Mouse (Mus musculus): ENCODE results near the gene Riok1. TPM values are rescaled to one million over a fixed set of nuclear protein-coding genes. Genes with fewer than 3 reads are reported as not detected.

Riok1 gene
- total and polyA plus RNA-seq, 2 experiments from 2014 or later, result 37.8 to 53.4 TPM

DNA sequence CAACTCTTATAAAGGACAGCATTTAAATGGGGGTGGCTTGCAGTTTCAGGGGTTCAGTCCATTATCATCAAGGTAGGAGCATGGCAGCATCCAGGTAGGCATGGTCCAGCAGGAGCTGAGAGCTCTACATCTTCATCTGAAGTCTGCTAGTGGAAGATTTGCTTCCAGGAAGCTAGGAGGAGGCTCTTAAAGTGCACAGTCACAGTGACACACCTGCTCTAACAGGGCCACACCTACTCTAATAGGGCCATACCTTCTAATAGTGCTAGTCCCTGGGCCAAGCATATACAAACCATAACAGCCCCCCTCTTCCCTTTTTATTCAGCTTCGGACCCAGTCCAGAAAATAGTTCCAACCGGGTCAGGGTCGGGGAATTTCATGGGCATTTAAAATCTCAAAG, 37.1 kb upstream of the Riok1 start:
- ATAC-seq (no peak), DNase-seq (no peak)
- H3K27ac ChIP-seq (ENCODE audit: low read depth, low read length), result no peak overlapping the region
- H3K9ac ChIP-seq, result no peak overlapping the region
- H3K27me3 ChIP-seq (ENCODE audit: insufficient read depth, low read length), result no peaks in the 10 kb centered on the region
- TF ChIP-seq CTCF (IDR thresholded peaks at IDR 0.05; ENCODE audit: low read depth), result no peak
- no peaks in the 10 kb centered on the region for H3K9me3 ChIP-seq (ENCODE audit: low read length)
- no peaks in the 10 kb centered on the region for H3K36me3 ChIP-seq (ENCODE audit: insufficient read depth)
- H3K4me2 ChIP-seq (ENCODE audit: low read depth), result no peak overlapping the region
- WGBS, result 75% methylated on average over 3 of the region's 3 CpGs
- no peak overlapping the region for H3K4me3 ChIP-seq (ENCODE audit: low read depth, low read length)
- no peaks in the 10 kb centered on the region for H3K4me1 ChIP-seq (ENCODE audit: insufficient read depth)

GRCm38 (mm10) chr13:38002461-38002860, 34.3 kb upstream of the Riok1 start:
- Histone ChIP-seq H3K27ac (ENCODE audit: low read depth, low read length) (no peak overlapping the region), H3K9me3 (ENCODE audit: low read length) (no peaks in the 10 kb centered on the region), H3K36me3 (ENCODE audit: insufficient read depth) (no peaks in the 10 kb centered on the region), H3K4me2 (ENCODE audit: low read depth) (no peak overlapping the region), H3K27me3 (ENCODE audit: insufficient read depth, low read length) (no peaks in the 10 kb centered on the region), H3K4me3 (ENCODE audit: low read depth, low read length) (no peak overlapping the region), H3K4me1 (ENCODE audit: insufficient read depth) (no peaks in the 10 kb centered on the region), H3K9ac (no peak overlapping the region)
- DNase-seq, result no peak
- no peak for TF ChIP-seq CTCF (IDR thresholded peaks at IDR 0.05; ENCODE audit: low read depth)
- no peak for ATAC-seq
- 49% methylated on average over 1 of the region's 1 CpGs for WGBS

GRCm38 (mm10) chr13:38007972-38008371, 28.8 kb upstream of the Riok1 start:
- H3K9ac ChIP-seq, result no peak overlapping the region
- no peak overlapping the region for H3K4me3 ChIP-seq (ENCODE audit: low read depth, low read length)
- H3K27me3 ChIP-seq (ENCODE audit: insufficient read depth, low read length), result no peaks in the 10 kb centered on the region
- no peaks in the 10 kb centered on the region for H3K9me3 ChIP-seq (ENCODE audit: low read length)
- no peak for TF ChIP-seq CTCF (IDR thresholded peaks at IDR 0.05; ENCODE audit: low read depth)
- DNase-seq (no peak), ATAC-seq (no peak)
- H3K27ac ChIP-seq (ENCODE audit: low read depth, low read length), result no peak overlapping the region
- WGBS, result 84% methylated on average over 2 of the region's 2 CpGs
- H3K36me3 ChIP-seq (ENCODE audit: insufficient read depth), result no peaks in the 10 kb centered on the region
- H3K4me1 ChIP-seq (ENCODE audit: insufficient read depth), result no peaks in the 10 kb centered on the region
- no peak overlapping the region for H3K4me2 ChIP-seq (ENCODE audit: low read depth)

DNA sequence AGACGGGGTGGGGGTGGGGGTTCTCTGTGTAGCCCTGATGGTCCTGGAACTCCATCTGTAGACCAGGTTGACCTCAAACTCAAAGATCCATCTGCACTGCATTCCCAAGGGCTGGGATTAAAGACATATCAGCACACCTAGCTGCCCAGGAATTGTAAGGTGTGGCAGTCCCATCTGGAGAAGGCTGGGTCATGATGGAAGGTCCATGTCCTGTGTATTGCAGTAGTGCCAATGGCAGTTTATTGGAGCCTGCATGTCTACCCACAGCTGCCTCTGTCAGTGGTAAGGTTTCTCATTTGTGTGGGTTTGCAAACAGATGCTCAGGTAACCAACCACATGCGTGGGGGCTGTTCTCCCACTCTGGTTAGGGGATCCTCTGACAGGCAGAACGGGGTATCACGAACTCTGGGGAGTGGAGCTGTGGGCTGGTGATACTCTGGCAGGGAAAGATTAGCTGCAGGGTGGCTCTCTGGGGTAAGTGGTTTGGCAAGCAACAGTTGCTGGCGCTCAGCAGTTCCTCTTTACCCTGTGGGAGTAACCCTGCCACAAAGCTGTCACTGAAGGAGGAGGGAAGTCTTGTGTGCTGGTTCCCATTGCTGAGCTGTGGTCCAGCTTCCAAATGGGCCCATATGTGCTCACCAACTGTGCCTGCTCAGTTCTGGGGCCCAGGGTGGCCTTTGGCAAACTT, 26.9 kb upstream of the Riok1 start:
- DNase-seq, result no peak
- WGBS, result 82% methylated on average over 5 of the region's 5 CpGs
- Histone ChIP-seq H3K27me3 (ENCODE audit: insufficient read depth, low read length) (no peaks in the 10 kb centered on the region), H3K4me3 (ENCODE audit: low read depth, low read length) (no peak overlapping the region), H3K9me3 (ENCODE audit: low read length) (no peaks in the 10 kb centered on the region), H3K4me2 (ENCODE audit: low read depth) (no peak overlapping the region), H3K36me3 (ENCODE audit: insufficient read depth) (no peaks in the 10 kb centered on the region), H3K4me1 (ENCODE audit: insufficient read depth) (no peaks in the 10 kb centered on the region), H3K27ac (ENCODE audit: low read depth, low read length) (no peak overlapping the region), H3K9ac (no peak overlapping the region)
- ATAC-seq, result no peak
- TF ChIP-seq CTCF (IDR thresholded peaks at IDR 0.05; ENCODE audit: low read depth), result no peak

DNA sequence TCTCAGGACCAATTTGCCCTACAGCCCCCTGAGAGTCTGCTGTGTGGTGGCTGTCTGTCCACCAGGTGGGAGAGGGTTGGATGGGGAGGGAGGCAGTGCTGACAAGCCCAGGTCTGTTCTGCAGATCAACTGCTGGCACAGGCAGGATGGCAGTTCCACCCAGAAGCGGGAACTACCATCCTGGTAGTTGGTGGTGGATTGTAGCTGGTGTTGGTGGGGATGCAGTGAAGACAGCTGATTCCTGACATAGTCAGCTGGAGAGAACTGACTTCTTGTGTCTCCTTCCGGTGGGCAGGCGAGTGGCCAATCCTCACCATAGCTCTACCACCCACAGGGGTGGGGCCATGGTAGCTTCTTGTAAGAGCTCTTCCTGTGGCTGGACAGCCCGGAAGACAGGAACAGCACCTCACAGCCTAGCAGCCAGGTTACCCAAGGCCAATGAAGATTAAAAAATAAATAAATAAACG, 26.3 kb upstream of the Riok1 start:
- no peaks in the 10 kb centered on the region for H3K4me1 ChIP-seq (ENCODE audit: insufficient read depth)
- DNase-seq (no peak), ATAC-seq (no peak)
- H3K9ac ChIP-seq, result no peak overlapping the region
- no peak overlapping the region for H3K4me3 ChIP-seq (ENCODE audit: low read depth, low read length)
- WGBS, result 85% methylated on average over 5 of the region's 5 CpGs
- no peak overlapping the region for H3K27ac ChIP-seq (ENCODE audit: low read depth, low read length)
- no peaks in the 10 kb centered on the region for H3K36me3 ChIP-seq (ENCODE audit: insufficient read depth)
- no peak overlapping the region for H3K4me2 ChIP-seq (ENCODE audit: low read depth)
- no peaks in the 10 kb centered on the region for H3K9me3 ChIP-seq (ENCODE audit: low read length)
- no peak for TF ChIP-seq CTCF (IDR thresholded peaks at IDR 0.05; ENCODE audit: low read depth)
- no peaks in the 10 kb centered on the region for H3K27me3 ChIP-seq (ENCODE audit: insufficient read depth, low read length)

GRCm38 (mm10) chr13:38012436-38012835, 24.4 kb upstream of the Riok1 start:
- no peaks in the 10 kb centered on the region for H3K36me3 ChIP-seq (ENCODE audit: insufficient read depth)
- 86% methylated on average over 5 of the region's 5 CpGs for WGBS
- TF ChIP-seq CTCF (IDR thresholded peaks at IDR 0.05; ENCODE audit: low read depth), result no peak
- DNase-seq (no peak), ATAC-seq (no peak)
- no peaks in the 10 kb centered on the region for H3K27me3 ChIP-seq (ENCODE audit: insufficient read depth, low read length)
- H3K4me2 ChIP-seq (ENCODE audit: low read depth), result no peak overlapping the region
- H3K9ac ChIP-seq, result no peak overlapping the region
- H3K4me1 ChIP-seq (ENCODE audit: insufficient read depth), result no peaks in the 10 kb centered on the region
- H3K9me3 ChIP-seq (ENCODE audit: low read length), result no peaks in the 10 kb centered on the region
- H3K27ac ChIP-seq (ENCODE audit: low read depth, low read length), result no peak overlapping the region
- H3K4me3 ChIP-seq (ENCODE audit: low read depth, low read length), result no peak overlapping the region

GRCm38 (mm10) chr13:38015591-38015990, 21.2 kb upstream of the Riok1 start:
- WGBS, result 91% methylated on average over 4 of the region's 4 CpGs

More at GRCm38 (mm10) chr13:38015591-38015990, 21.2 kb upstream of the Riok1 start:
- Histone ChIP-seq H3K9ac (no peak overlapping the region), H3K4me3 (ENCODE audit: low read depth, low read length) (no peak overlapping the region), H3K4me2 (ENCODE audit: low read depth) (no peak overlapping the region), H3K27me3 (ENCODE audit: insufficient read depth, low read length) (no peaks in the 10 kb centered on the region), H3K27ac (ENCODE audit: low read depth, low read length) (no peak overlapping the region), H3K9me3 (ENCODE audit: low read length) (no peaks in the 10 kb centered on the region), H3K4me1 (ENCODE audit: insufficient read depth) (no peaks in the 10 kb centered on the region), H3K36me3 (ENCODE audit: insufficient read depth) (no peaks in the 10 kb centered on the region)
- DNase-seq (no peak), ATAC-seq (no peak)
- TF ChIP-seq CTCF (IDR thresholded peaks at IDR 0.05; ENCODE audit: low read depth), result no peak

All from forebrain, postnatal 0 days (tissue).